Mouse (Mus musculus): ENCODE measurements at regions not wholly inside any gene's neighbourhood (a gene's known extent, or its start where the extent isn't known, plus 50 kb on each side); places are given as distances from the start of the nearest gene placed in this dataset.

DNA sequence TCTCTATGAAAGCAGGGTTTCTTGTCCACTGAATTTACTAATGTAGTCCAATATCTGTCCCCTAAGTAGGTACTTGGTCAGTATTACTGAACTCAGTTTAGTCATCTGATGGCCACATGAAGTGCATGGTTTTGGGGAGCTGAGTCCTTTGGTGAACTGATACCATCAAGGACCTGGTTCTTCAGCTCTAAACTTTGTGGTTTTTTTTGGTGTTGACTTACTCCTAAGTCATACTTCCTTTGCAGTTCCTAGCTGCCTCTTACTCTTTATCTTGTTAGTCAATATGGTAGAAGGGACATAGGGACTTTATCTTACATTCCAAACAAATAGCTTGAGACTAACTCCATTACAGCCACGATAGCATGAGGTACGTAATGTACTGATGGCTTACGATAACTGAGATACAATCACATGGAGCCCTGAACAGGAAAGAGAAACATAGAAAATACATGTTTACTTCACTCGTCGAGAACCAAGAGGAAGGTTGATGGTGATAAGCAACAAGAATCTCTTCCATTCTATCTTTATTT, 51.4 kb upstream of the Tnfaip3 start:
- no peak for DNase-seq
